26 mouse cellular contexts compared by ENCODE assay signal in the genomic region with DNA sequence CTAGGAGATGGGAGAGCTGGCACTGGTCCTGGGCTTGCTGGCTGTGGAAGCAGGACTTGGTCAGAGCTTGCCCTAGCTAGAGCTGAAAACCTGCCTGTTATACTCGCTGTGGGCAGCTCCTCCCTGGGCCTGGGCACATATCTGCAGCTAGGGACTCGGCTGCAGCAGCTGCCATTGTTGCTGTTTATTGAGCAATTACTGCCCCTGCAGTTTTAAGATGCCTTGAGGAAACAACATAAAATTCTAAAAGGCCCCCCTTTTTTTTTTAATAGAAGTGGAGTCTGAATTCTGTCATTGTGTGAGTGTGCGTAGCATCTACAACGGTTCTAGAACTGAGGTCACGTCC. TPM values are rescaled to one million over a fixed set of nuclear protein-coding genes. Genes with fewer than 3 reads are reported as not detected.
A peak's percentile ranks its signal among the peaks of the same experiment; 100 is the strongest.
DNase-seq lines count a peak whose midpoint lies in the region; ATAC-seq lines count a peak whose summit lies in the region.
"Had no signal": no experiment of that assay in that cellular context is flagged by ENCODE, and none has a peak within 500 bp of the region (broad histone marks: within the 10 kb centered on the region; RNA-seq: fewer than 3 reads in every experiment).

No protein-coding gene starts in this region.

- H3K27me3 ChIP-seq in megakaryocyte, embryonic 14.5 days (replicated peaks): peaks cover 24% of the 10 kb centered on the region
- H3K27me3 ChIP-seq: Patski had no signal

- ATAC-seq in megakaryocyte, adult 5-6 weeks (ENCODE audit: poor library complexity, severe bottlenecking): no peak
- ATAC-seq: activated CD4-positive, CD25-positive, alpha-beta regulatory T cell, adult 4 months; CD4-positive, CD25-positive, alpha-beta regulatory T cell, adult 4 months; forebrain, embryonic 14.5 days; forebrain, embryonic 16.5 days; Patski had no signal

- H3K4me1 ChIP-seq in megakaryocyte, embryonic 14.5 days: peaks cover 58% of the 10 kb centered on the region

- no peaks in the 10 kb centered on the region for H3K9me3 ChIP-seq in megakaryocyte, embryonic 14.5 days
- H3K9me3 ChIP-seq: embryonic facial prominence, embryonic 13.5 days; embryonic facial prominence, embryonic 15.5 days; forebrain, embryonic 10.5 days; forebrain, embryonic 12.5 days; G1E had no signal

- peak overlapping the region; percentile 8 for H3K4me3 ChIP-seq in megakaryocyte, embryonic 14.5 days (replicated peaks)
- H3K4me3 ChIP-seq: embryonic facial prominence, embryonic 13.5 days; embryonic facial prominence, embryonic 15.5 days; erythroblast, embryonic 14.5 days; forebrain, embryonic 10.5 days; forebrain, embryonic 12.5 days had no signal

- no peaks in the 10 kb centered on the region for H3K36me3 ChIP-seq in megakaryocyte, embryonic 14.5 days (replicated peaks; ENCODE audit: low read length)
- H3K36me3 ChIP-seq: embryonic facial prominence, embryonic 13.5 days; embryonic facial prominence, embryonic 15.5 days; forebrain, embryonic 12.5 days had no signal

- DNase-seq in cerebellum, postnatal 10 days: peak; percentile 44 to 46
- no peak for DNase-seq in cerebellum, adult 9-11 months
- peak; percentile 38 for DNase-seq in testis, postnatal 14 days (ENCODE audit: low spot score)
- no peak for DNase-seq in adrenal gland, adult 8-10 months
- DNase-seq: adrenal gland, postnatal 10 days; adrenal gland, postnatal 25 days; B cell, adult 2 months; cerebellum, adult 11 months; cerebellum, adult 18-20 months; cerebellum, adult 8-10 months; cerebellum, postnatal 36 days; embryo, embryonic 11 days had no signal

RNA-seq across cellular contexts. Expression of gene E2f8, which starts 2.8 kb away (rescaled TPM):
- 23.0 and 25.1 TPM in 2 replicates for polyA plus RNA-seq in megakaryocyte, embryonic 14.5 days (2012; ENCODE audit: insufficient read depth, low replicate concordance)
- total RNA-seq in megakaryocyte, adult 5-6 weeks (2015): 129 and 131 TPM in 2 replicates
- total RNA-seq in megakaryocyte, adult 5-6 weeks (2017): 40.6 and 49.7 TPM in 2 replicates
- total RNA-seq in adrenal gland, adult 8-10 months (2022): 1 to 10 TPM in 3 of 4 experiments, under 1 TPM in 1; 0.17 to 1.5 (median 1.3) TPM

RNA-seq across cellular contexts. Expression of gene Nav2, which starts 24.3 kb away (rescaled TPM):
- 1.2 and 1.3 TPM in 2 replicates for polyA plus RNA-seq in megakaryocyte, embryonic 14.5 days (2012; ENCODE audit: insufficient read depth, low replicate concordance)
- 9.8 and 10.5 TPM in 2 replicates for total RNA-seq in megakaryocyte, adult 5-6 weeks (2015)
- 4.6 and 7.2 TPM in 2 replicates for total RNA-seq in megakaryocyte, adult 5-6 weeks (2017)
- 10 to 100 TPM in 2 of 4 experiments, 1 to 10 TPM in 2; 5.1 to 13.7 (median 9.1) TPM for total RNA-seq in adrenal gland, adult 8-10 months (2022)
- polyA plus RNA-seq: G1E had no signal

RNA-seq across cellular contexts. Expression of gene Csrp3, which starts 36.4 kb away (rescaled TPM):
- 1.4 TPM in 1 of 2 replicates, not detected in the other for polyA plus RNA-seq in megakaryocyte, embryonic 14.5 days (2012; ENCODE audit: insufficient read depth, low replicate concordance)
- 10.7 and 12.1 TPM in 2 replicates for total RNA-seq in megakaryocyte, adult 5-6 weeks (2015)
- 9.2 and 12.2 TPM in 2 replicates for total RNA-seq in megakaryocyte, adult 5-6 weeks (2017)
- total RNA-seq in adrenal gland, adult 8-10 months (2022): not detected
- total RNA-seq: adrenal gland, postnatal 25 days; G1E had no signal
- polyA plus RNA-seq: activated CD4-positive, CD25-positive, alpha-beta regulatory T cell, adult 4 months; brain, embryonic 14.5 days; CD4-positive, CD25-positive, alpha-beta regulatory T cell, adult 4 months; erythroblast, embryonic 14.5 days; forebrain, embryonic 10.5 days; forebrain, embryonic 14.5 days; forebrain, embryonic 16.5 days; G1E; Patski had no signal

Comparison
In these comparisons a context has a peak if more than half of its experiments do, and no peak if none do; other contexts are left out.
1. DNase-seq: peak in cerebellum, postnatal 10 days (2 of 2) and testis, postnatal 14 days (single experiment); none in cerebellum, adult 9-11 months (single experiment) and adrenal gland, adult 8-10 months (single experiment).
2. RNA of gene E2f8, which starts 2.8 kb away (total RNA-seq): 40.6 to 131 TPM in megakaryocyte, adult 5-6 weeks; 0.17 to 1.5 TPM in adrenal gland, adult 8-10 months; every median in the first group is over 10 times any median in the second.
3. RNA of gene Csrp3, which starts 36.4 kb away (total RNA-seq): 9.2 to 12.2 TPM in megakaryocyte, adult 5-6 weeks; not detected in adrenal gland, adult 8-10 months; every median in the first group is over 10 times any median in the second.